Mouse (Mus musculus) small intestine, adult 2 months (tissue): Measurements from ENCODE around the gene Mtor. TPM values are rescaled to one million over a fixed set of nuclear protein-coding genes. Genes with fewer than 3 reads are reported as not detected.

Experiments used
- H3K27ac ChIP-seq: fragments of 200-500 bp; 2 replicates; pipeline ENCODE4 v1.5.1; 2012; ENCODE audit warnings: low read depth, low read length, control low read depth, inconsistent platforms; ENCODE audit not compliant: insufficient read depth
- H3K27me3 ChIP-seq: fragments of 200-500 bp; 2 replicates; pipeline ENCODE4 v1.6.1; 2012; ENCODE audit warnings: mild to moderate bottlenecking, moderate library complexity, low read length, inconsistent platforms; ENCODE audit not compliant: control insufficient read depth, insufficient read depth
- H3K36me3 ChIP-seq: fragments of 200-500 bp; 2 replicates; pipeline ENCODE4 v1.6.1; 2012; ENCODE audit warnings: mild to moderate bottlenecking, low read length, control low read depth, inconsistent platforms; ENCODE audit not compliant: control insufficient read depth, insufficient read depth
- H3K4me1 ChIP-seq: fragments of 200-500 bp; 2 replicates; pipeline ENCODE4 v1.6.1; 2012; ENCODE audit warnings: low read length, inconsistent platforms, mixed read lengths; ENCODE audit not compliant: control insufficient read depth, insufficient read depth, insufficient read length
- H3K4me3 ChIP-seq: fragments of 200-500 bp; 2 replicates; pipeline ENCODE4 v1.5.1; 2012; ENCODE audit warnings: low read depth, mild to moderate bottlenecking, control low read depth, inconsistent platforms, low read length, moderate library complexity
- CTCF ChIP-seq: fragments of 200-500 bp; IDR thresholded peaks from 2 replicates; pipeline ENCODE4 v1.5.1; 2012; ENCODE audit warnings: low read depth, mild to moderate bottlenecking, control low read depth, inconsistent platforms, low read length, moderate library complexity, mixed read lengths; ENCODE audit not compliant: insufficient replicate concordance, insufficient read length; ENCODE audit errors: extremely low read depth
- POLR2A ChIP-seq: fragments of 200-500 bp; IDR thresholded peaks from 2 replicates; pipeline ENCODE4 v1.6.1; 2012; ENCODE audit warnings: low read depth, mild to moderate bottlenecking, control low read depth, inconsistent platforms, low read length, moderate library complexity
- WGBS: fragments of 180-500 bp; shearing (Covaris S2); methylation state at CpG from one replicate; pipeline ENCODE4 v1.1.7; 2018; 5-methylcytosine and 5-hydroxymethylcytosine counted together
- polyA plus RNA-seq: library from polyadenylated mRNA; depleted of rRNA; stranded (reverse); fragments of >200 nt; gene quantifications from 2 replicates; pipeline ENCODE4 v1.2.3, GENCODE M21; 2012

The Mtor gene
- polyA plus RNA-seq, 1 experiment, result 16.0 TPM

GRCm38 (mm10) chr4:148462717-148463116 lies 14.3 kb downstream of the Mtor start:
- H3K4me1 ChIP-seq, result no peaks in the 10 kb centered on the region
- H3K4me3 ChIP-seq, result no peak overlapping the region
- no peak overlapping the region for H3K27ac ChIP-seq
- H3K36me3 ChIP-seq, result peaks cover 74% of the 10 kb centered on the region
- no peaks in the 10 kb centered on the region for H3K27me3 ChIP-seq
- 91% methylated on average over 13 of the region's 13 CpGs for WGBS
- TF ChIP-seq CTCF (no peak), POLR2A (no peak)

GRCm38 (mm10) chr4:148463208-148463960 lies 15.0 kb downstream of the Mtor start:
- Histone ChIP-seq H3K27me3 (no peaks in the 10 kb centered on the region), H3K36me3 (peaks cover 74% of the 10 kb centered on the region), H3K27ac (no peak overlapping the region), H3K4me1 (no peaks in the 10 kb centered on the region), H3K4me3 (no peak overlapping the region)
- TF ChIP-seq CTCF, result no peak
- TF ChIP-seq POLR2A, result no peak
- 74% methylated on average over 14 of the region's 14 CpGs for WGBS

- Histone ChIP-seq H3K27me3 (no peaks in the 10 kb centered on the region), H3K36me3 (peaks cover 73% of the 10 kb centered on the region), H3K27ac (no peak overlapping the region), H3K4me3 (no peak overlapping the region), H3K4me1 (no peaks in the 10 kb centered on the region)
- WGBS, result 93% methylated on average over 12 of the region's 12 CpGs
- no peak for TF ChIP-seq CTCF
- TF ChIP-seq POLR2A, result no peak
Measured at GRCm38 (mm10) chr4:148464301-148464700, 15.9 kb downstream of the Mtor start.

GRCm38 (mm10) chr4:148464869-148465268 lies 16.5 kb downstream of the Mtor start:
- no peak overlapping the region for H3K4me3 ChIP-seq
- TF ChIP-seq POLR2A, result no peak
- no peak for TF ChIP-seq CTCF
- H3K4me1 ChIP-seq, result no peaks in the 10 kb centered on the region
- 93% methylated on average over 12 of the region's 12 CpGs for WGBS
- H3K27me3 ChIP-seq, result no peaks in the 10 kb centered on the region
- no peak overlapping the region for H3K27ac ChIP-seq
- peaks cover 74% of the 10 kb centered on the region for H3K36me3 ChIP-seq

GRCm38 (mm10) chr4:148466511-148467079 lies 18.2 kb downstream of the Mtor start:
- no peak overlapping the region for H3K4me3 ChIP-seq
- 93% methylated on average over 5 of the region's 5 CpGs for WGBS
- H3K4me1 ChIP-seq, result no peaks in the 10 kb centered on the region
- TF ChIP-seq CTCF (no peak), POLR2A (no peak)
- H3K27me3 ChIP-seq, result no peaks in the 10 kb centered on the region
- peaks cover 75% of the 10 kb centered on the region for H3K36me3 ChIP-seq
- no peak overlapping the region for H3K27ac ChIP-seq

- no peak overlapping the region for H3K4me3 ChIP-seq
- WGBS, result 88% methylated on average over 10 of the region's 10 CpGs
- no peak overlapping the region for H3K27ac ChIP-seq
- H3K27me3 ChIP-seq, result no peaks in the 10 kb centered on the region
- H3K4me1 ChIP-seq, result no peaks in the 10 kb centered on the region
- peaks cover 74% of the 10 kb centered on the region for H3K36me3 ChIP-seq
- TF ChIP-seq POLR2A, result no peak
- TF ChIP-seq CTCF, result no peak
Measured at GRCm38 (mm10) chr4:148468396-148468795, 20.0 kb downstream of the Mtor start.

- H3K27me3 ChIP-seq, result no peaks in the 10 kb centered on the region
- peaks cover 67% of the 10 kb centered on the region for H3K36me3 ChIP-seq
- H3K27ac ChIP-seq, result no peak overlapping the region
- WGBS, result 91% methylated on average over 11 of the region's 11 CpGs
- no peaks in the 10 kb centered on the region for H3K4me1 ChIP-seq
- TF ChIP-seq CTCF, result no peak
- no peak for TF ChIP-seq POLR2A
- H3K4me3 ChIP-seq, result no peak overlapping the region
Measured at GRCm38 (mm10) chr4:148469487-148470252, 21.3 kb downstream of the Mtor start.
